ENCODE assay signal across 12 mouse cellular contexts in the genomic region with DNA sequence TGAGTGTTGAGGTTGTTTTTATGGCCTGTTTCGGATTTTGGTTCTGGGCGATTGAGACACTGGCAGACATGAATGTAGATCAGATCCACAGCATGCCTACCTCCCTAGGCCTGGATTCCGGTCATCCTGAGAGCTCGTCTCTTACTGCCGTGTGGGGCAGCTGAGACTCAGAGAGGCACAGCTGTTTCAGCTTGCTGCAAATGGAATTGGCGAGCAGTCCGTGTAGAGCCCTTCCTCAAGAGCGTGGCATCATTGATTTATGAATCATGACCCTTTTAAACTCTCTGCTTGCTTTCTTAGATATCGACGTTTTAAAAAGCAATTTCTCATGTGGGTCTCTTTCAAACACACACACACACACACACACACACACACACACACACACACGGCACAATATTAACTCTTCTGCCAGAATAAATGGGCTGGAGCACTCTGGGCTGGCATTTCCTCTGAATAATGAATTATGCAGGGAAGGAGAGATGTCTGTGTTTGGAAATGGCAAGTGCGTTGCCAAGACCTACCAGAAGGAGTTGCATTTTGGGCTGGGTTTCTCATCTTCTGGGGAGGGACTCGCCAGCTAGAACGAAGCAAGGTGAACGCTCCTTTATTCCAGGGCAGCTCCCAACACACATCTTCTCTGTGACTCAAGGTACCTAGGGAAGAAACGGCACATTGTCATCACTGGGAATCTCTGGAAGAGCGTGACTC.
DNase-seq lines count a peak whose midpoint lies in the region; ATAC-seq lines count a peak whose summit lies in the region.
"Had no signal": no experiment of that assay in that cellular context is flagged by ENCODE, and none has a peak within 500 bp of the region (broad histone marks: within the 10 kb centered on the region; RNA-seq: fewer than 3 reads in every experiment).

No protein-coding gene starts in this region.

- H3K27ac ChIP-seq in heart, embryonic 15.5 days: peak overlapping the region; percentile 89
- H3K27ac ChIP-seq: embryonic facial prominence, embryonic 15.5 days had no signal

- 81% methylated on average over 17 of the region's 17 CpGs for WGBS in heart, embryonic 15.5 days

- H3K9ac ChIP-seq in heart, embryonic 15.5 days: no peak overlapping the region
- H3K9ac ChIP-seq: embryonic facial prominence, embryonic 15.5 days had no signal

- no peaks in the 10 kb centered on the region for H3K27me3 ChIP-seq in heart, embryonic 15.5 days
- H3K27me3 ChIP-seq: embryonic facial prominence, embryonic 15.5 days had no signal

- no peaks in the 10 kb centered on the region for H3K36me3 ChIP-seq in heart, embryonic 15.5 days
- H3K36me3 ChIP-seq: embryonic facial prominence, embryonic 15.5 days had no signal

- peaks cover 61% of the 10 kb centered on the region for H3K4me1 ChIP-seq in heart, embryonic 15.5 days (replicated peaks)

- peak; percentile 58 to 63 for DNase-seq in cerebellum, postnatal 10 days
- DNase-seq in cerebellum, postnatal 25 days: no peak
- no peak for DNase-seq in heart, postnatal 10 days
- peak; percentile 27 for DNase-seq in retina, embryonic 14.5 days (ENCODE audit: low spot score)
- no peak for DNase-seq in retina, postnatal 1 day
- DNase-seq in adrenal gland, postnatal 4 days (ENCODE audit: low spot score in 2 of 2): no peak
- no peak for DNase-seq in adrenal gland, adult 2 months
- DNase-seq: cerebellum, adult 8-10 months; lung, adult 18-20 months; thymus, adult 18-20 months had no signal

- no peak for ATAC-seq in heart, embryonic 15.5 days (replicated peaks; ENCODE audit: insufficient number of reproducible peaks, insufficient read depth, low FRiP score, low read depth)

- H3K9me3 ChIP-seq in heart, embryonic 15.5 days (replicated peaks): no peaks in the 10 kb centered on the region
- H3K9me3 ChIP-seq: embryonic facial prominence, embryonic 15.5 days had no signal

- H3K4me3 ChIP-seq in heart, embryonic 15.5 days: no peak overlapping the region
- H3K4me3 ChIP-seq: embryonic facial prominence, embryonic 15.5 days had no signal

- no peak overlapping the region for H3K4me2 ChIP-seq in heart, embryonic 15.5 days
- H3K4me2 ChIP-seq: embryonic facial prominence, embryonic 15.5 days had no signal

- intact Hi-C loops in heart, postnatal 10 days (cut with DNase I): loop anchor here (5.0 kb wide), 1 partner anchor 142 kb away; no protein-coding TSS in a partner anchor

Comparison
In these comparisons a context has a peak if more than half of its experiments do, and no peak if none do; other contexts are left out.
1. DNase-seq: peak in cerebellum, postnatal 10 days (2 of 2) and retina, embryonic 14.5 days (single experiment); none in cerebellum, postnatal 25 days (0 of 2), heart, postnatal 10 days (0 of 2), retina, postnatal 1 day (single experiment), adrenal gland, postnatal 4 days (0 of 2) and adrenal gland, adult 2 months (single experiment).